Mouse (Mus musculus): Measurements from ENCODE around the gene Srbd1.

The Srbd1 gene

DNA sequence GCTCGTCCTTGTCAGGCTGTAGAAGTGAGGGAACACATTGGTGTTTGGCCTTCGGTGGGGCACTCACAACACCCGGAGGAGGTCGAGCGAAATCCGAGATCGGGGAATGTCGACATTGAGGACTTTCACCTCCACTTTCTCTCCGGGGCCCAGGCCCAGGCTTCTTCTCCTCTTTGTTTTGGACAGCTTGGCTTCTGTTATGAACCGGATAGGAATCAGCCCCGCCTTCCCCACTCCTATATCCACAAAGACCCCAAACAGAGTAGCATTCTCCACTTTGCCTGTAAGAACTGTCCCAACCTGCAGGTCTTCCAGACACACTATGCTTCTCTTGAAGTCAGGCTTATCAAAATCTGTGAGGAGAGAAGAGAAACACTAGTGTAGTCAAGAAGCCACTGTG, 159.8 kb downstream of the Srbd1 start:
- no peak for DNase-seq (ENCODE audit: low spot score)

DNA sequence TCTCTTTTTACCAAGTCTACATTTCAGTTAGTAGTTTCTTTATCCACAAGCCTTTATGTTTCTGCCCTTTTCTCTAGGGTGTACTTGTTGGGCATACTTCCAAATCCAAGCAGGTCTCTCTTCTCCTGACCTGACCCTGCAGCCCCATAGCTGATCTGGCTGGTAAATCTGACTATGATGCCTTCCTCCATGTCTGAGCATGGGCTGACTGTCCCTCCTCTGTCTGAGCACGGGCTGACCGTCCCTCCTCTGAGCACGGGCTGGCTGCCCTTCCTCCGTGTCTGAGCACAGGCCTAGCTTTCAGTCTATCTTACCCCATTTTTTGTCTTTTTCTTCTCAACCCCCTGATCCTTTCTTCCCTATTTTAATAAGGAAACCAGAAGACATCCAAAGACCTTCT, 162.7 kb downstream of the Srbd1 start:
- no peak for DNase-seq (ENCODE audit: low spot score)

DNA sequence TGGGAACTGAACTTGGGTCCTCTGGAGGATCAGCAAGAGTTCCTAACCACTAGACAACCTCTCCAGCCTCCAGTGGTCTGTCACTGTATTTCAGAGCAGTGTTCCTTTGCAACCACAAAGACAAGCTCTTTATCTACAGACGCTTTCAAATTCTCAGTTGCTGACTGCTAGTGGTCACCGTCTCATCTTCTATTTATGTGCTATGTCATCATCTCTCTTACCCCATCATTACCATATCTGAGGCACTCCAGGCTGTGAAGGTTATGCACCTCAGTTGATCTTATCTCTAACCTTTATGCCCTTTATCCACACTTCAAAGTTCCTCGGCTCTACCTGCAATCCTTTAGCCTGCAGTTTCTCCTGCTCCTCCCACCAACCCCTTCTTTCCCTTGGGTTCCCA, 163.1 kb downstream of the Srbd1 start:
- DNase-seq (ENCODE audit: low spot score), result no peak

DNA sequence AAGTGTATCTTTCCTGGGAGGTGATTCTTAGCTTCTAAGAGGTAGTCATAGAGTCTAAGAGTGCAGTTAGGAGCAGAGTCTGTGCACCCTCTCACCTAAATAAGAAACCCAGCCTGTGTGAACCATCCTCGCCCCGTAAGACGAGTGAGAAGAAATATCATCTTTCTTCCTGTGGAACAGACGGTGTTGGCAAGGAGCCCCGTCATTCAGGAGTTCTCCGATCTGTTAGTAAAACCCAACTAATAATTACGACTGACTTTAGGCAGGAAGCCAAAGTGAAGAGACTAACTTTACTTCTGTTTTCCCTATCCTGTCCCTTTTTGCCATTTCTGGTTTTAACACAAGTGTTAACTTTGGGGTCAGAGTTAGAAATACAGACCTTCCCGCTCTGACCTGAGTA, 166.1 kb downstream of the Srbd1 start:
- DNase-seq (ENCODE audit: low spot score), result no peak

DNA sequence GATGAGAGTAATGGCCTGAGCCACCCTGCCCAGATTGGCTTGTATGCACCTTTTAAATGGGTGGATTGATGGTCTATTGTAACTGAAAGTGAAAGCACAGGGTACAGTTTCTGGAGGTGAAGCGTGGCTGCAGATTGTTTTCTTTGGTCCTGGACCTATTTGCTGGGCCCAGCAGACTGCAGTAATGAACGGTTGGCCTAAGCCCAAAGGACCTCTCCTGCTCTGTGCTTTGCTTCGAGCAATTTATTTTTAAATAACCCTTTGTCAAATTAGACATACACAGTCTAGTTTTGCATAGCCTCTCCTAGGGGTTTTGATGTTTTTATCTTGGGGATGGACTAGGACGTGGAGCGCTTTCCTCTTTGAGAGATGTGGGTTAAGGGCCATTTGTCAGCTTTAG, 169.9 kb downstream of the Srbd1 start:
- no peak for DNase-seq (ENCODE audit: low spot score)

DNA sequence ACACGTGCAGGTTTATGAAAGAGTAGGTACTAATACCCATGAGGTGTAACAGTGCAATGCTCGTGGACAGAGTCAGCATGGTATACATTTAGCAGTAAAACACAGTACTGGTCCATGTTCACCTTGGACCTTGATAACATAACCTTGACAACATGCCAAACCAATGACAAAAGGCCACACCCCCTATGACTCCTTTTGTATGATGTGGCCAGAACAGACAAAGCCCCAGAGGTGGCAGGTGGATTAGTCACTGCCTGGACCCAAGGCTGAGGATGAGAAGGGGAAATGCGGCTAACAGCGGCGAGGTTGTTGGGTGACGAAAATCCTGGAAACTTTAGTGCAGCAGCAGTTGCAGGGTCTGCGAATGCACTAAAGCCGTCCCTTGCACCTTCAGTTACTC, 170.4 kb downstream of the Srbd1 start:
- DNase-seq (ENCODE audit: low spot score), result no peak

DNA sequence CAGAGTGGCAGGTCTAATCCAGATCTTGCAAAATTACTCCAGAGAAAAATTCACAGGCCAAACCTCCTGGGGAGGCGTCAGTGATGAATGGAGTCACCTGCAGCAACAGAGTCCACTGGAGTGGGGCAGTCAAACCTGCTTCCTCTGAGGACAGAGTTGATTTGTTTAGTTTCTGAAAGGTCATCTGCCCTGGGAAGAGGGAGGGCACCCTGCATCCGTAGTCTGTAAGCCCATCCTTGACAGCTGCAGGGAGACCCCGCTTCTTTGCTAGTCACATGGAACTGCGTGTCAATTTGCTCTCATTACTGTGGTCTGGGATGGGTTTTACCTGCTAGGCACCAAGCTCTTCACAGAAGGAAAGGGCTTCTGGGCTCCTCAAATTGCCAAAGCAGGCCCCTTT, 173.9 kb downstream of the Srbd1 start:
- DNase-seq (ENCODE audit: low spot score), result no peak

DNA sequence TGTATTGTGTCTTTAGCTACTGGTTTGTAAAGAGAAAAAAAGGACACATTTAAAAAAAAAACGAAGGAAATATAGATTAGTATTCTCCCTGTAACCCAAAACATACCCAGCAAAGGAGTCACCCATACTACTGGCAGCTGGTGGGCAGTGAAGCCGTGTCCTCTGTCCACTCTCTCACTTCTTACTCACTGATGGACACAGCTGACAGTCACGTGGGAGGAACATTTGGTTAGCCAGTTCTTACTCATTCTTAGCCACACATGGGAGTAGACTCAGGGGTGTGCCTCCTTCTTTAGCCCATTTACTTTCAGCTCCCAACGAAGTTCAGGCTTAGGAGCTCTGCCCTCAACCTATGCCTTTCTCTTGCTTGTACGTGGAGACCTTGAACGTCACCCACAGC, 183.3 kb downstream of the Srbd1 start:
- DNase-seq (ENCODE audit: low spot score), result no peak

DNA sequence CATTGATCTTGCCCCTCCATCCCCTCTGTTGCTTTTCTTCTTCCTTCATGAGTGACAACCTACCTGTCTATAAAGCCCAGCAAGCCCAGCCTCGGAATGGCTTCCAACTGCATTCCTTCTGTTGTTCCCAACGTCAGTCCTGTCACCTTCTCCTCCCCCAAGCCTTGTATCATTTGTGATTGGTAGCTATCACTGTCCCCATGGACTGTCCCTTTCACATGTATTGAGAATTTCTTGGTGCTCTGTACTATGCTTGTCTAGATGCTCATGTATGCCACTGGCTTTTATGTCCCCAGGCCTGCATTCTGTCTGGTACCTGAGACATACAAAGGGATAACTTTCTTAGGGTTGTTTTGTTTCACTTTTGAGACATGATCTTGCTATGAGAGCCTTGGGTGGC, 193.2 kb downstream of the Srbd1 start:
- DNase-seq (ENCODE audit: low spot score), result no peak

DNA sequence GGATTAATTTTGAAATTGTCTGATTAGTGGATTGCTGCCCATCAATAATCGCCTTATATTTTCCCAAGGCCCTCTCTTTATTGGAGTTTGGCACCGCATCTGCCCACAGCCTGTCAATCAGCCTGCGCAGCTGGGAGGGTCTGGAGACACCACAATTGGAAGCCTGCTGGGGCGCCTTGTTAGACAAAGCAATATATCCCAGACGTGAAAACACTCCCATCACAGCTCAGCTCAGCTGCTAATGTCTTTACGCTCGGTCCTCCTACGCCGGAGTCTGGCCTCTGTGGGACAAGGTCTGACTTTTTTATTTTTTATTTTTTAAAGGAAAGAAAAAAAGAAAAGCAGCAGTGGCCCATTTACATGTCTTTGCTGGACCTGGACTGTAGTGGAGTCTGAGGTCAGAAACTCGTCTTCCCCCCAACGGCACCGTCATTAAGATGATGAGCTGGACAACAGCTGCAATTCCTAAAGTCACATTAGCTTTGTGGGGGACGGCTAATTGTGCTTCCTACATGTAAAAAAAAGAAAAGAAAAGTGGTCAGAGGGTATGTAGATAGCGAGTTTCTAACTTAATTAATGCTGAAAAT, 195.0 kb downstream of the Srbd1 start:
- no peak for DNase-seq (ENCODE audit: low spot score)

DNA sequence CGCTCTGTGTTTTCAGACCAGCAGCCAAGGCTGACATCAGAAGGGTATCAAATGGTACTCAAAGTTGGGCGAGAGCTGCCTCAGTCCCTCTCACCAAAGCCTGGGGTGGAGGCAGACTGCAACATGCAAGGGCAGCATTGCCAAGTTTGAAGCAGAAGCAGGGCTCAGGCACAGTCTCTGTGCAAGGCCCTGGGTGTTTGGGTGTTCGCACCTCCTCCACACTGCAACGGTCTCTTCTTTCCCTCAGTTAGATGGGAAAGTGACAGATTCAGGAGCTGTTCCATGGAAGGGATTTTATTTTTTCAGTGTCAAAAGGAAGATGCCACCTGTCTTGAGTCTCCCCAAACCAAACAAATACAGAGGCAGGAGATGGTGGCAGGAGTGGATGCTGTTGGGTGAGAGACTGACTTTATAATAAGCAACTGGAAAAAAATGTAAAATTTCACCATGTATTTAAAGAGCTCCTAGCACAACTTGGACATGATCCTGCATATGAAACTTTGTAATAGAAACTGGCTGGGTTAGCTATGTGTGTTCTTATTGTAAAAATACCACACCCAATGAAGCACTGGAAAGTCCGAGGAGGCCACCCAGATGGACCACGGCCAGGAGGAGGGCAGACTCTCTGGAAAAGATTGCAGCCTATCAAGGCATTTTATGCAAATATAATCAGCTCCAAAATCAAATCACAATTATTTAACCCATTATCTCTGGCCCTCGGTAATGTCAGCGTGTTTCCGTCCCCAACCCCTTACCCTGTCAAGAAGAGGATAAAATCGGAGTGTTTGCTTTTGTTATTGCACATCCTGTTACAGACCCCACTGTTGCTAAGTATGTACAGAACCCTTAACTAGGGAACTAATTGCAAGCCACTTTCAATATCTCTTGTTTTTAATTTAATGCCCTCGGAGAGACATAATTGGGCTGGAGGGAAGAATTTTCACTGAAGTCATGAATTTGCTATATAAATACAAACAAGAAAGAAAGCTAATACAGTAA, 195.8 kb downstream of the Srbd1 start:
- no peak for DNase-seq (ENCODE audit: low spot score)

DNA sequence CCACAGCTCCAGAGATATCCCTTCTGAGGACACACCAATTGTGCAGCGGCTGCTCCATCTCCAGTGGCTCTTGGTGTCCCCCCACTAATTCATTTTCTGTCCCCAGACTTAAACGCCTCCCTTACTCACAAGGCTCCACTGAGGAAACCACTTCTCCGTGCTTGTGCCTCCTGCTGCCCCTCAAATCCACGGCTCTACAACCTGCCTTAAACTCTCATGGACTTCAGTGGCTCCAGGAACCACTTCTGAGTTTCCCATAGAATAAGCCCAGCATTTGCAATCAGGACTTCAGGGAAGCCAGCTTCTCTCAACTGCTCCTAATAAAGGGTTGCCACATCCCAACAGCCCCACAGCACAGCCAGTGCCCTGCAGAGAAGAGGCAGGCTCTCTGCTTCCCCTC, 200.2 kb downstream of the Srbd1 start:
- no peak for DNase-seq (ENCODE audit: low spot score)

DNA sequence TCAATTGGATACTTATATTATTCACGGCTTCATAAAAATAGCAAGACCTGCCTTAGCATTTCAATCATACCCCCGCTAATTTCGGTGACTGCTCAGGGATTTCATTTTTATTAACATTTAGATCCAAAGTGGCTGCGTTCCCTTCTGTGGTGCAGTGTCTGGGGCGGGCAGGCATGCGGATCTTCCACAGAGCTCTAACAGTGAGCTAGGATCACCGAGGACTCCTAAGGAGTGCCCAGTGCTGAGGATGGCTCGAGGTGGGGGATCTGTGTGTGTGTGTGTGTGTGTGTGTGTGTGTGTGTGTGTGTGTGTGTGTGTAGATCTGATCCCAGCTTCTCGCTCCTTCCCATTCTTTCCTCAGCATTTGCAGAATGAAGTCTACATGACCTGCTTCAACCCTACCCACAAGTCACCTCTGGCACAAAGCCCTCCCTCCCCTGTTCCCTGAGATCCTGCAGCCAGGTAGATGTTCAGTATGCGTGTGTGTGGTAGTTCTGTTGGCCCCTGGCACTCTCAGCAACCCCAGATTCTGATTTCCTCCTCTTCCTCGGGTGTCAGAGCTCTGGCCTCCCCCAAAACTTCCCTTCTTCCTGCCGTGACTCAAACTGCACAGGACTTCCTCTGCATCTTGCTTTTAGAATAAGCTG, 200.9 kb downstream of the Srbd1 start:
- DNase-seq (ENCODE audit: low spot score), result no peak

DNA sequence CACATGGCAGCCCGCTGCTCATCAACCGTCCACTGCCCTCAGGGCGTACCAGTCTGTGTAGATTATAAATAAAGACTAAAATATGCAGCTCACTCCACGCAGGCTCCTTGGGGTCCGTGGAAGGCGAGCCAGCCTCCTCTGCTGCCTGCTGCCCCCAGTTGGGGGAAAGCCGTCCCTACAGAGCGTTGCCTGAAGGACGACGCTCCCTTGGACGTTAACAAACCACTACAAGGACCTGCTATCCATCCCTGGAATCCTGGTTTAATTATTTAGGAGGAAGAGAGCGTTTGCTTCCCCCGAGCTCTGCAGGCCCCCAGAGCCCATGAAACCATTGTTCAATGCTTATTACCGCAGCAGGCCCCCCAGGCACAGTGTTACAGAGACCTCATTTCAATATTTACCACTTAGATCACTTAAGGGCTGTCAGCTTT, 201.4 kb downstream of the Srbd1 start:
- no peak for DNase-seq (ENCODE audit: low spot score)

DNA sequence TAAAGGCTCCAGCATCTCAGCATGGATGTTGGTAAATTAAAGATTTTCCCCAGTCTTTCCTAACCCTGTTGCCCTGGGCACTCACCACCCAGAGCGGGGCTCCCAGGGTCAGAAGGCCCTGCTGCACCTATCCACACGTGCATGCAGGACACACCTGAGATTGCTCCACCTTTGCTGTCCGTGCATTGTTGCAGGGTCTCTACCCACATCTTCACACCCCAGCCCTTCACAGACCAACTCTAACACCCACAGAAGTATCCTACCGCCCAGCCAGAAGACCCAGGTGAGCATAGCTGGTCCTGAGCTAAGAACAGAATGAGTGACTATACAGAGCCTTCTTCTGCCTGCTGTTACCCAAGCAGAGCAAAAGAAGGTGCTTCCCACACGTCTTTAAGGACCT, 201.9 kb downstream of the Srbd1 start:
- DNase-seq (ENCODE audit: low spot score), result no peak

DNA sequence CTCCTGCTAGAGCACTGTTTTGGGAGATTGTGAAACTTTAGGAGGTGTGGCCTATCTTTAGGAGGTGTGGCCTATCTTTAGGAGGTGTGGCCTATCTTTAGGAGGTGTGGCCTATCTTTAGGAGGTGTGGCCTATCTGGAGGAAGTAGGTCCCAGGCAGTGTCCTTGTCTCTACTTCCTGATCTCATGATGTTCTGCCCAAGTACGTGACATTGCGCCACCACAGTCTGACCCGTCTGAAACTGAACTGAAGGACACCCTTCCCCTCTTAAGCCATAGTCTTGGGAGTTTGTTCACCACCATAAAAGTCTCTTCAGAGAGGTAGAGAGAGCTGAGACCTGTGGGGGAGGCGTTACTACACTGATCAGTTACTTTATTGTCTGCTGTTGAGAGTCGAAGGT, 202.9 kb downstream of the Srbd1 start:
- DNase-seq (ENCODE audit: low spot score), result no peak

DNA sequence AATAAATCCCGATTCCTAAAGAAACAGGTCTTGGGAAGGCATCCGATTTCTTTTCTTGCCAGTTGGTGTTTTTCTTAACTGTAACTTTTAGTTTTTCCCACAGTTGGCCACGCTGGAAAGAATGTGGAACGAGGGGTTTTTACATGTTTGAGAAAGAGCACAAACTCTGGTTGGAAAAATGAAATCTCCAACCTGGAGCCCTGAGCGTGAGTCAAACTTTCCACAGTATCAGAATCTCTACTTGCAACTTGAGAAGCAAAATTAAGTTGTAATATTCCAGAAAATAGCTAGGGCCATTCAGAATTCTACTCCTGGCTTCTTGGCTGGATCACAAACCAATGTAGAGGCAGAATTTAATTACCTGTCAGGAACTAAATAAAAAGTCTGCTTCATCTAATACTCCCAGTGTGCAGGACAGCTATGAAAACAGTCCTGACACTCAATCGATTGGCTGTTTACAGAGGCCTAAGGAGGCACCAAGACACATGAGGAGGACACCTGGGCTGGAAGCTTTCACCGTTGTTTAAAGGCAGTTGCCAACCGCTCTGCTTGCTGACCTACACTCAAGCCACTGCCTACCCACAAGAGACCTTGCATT, 203.7 kb downstream of the Srbd1 start:
- no peak for DNase-seq (ENCODE audit: low spot score)

DNA sequence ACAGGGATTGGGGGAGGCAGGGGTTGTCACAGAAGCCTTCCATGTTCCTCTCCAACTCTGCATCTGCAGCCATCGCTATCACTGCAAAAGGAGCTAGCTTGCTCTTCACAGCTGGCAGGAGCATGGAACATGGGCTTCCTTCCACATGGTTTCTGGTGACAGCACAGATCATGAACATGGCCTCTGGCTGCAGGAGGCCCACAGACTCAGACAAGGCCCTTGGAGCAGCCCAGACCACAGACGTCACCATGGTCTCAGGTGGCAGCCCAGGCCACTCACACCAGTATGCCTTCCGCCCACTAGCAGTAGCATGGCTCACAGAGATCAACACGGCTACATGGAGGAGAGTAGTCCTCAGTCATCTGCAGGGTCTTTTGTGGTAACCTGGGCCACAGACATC, 207.8 kb downstream of the Srbd1 start:
- no peak for DNase-seq (ENCODE audit: low spot score)

DNA sequence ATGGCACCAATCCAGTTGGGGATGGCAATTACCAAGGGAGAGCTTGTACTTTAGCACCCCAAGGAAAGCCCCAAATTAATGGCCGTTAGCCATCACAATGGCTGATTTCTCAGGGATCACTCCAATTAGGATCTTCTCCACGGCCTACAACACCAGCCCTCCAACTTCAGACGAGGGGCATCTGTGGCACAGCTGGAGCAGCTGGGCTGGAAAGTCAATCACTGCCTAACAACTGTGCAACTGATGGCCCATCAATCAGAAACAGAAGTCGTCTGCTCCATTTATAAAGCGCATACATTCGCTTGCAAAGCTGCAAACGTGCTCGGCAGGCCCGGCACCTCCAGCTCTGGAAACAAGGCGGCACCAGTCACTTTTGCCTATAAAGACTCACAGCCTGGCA, 209.7 kb downstream of the Srbd1 start:
- no peak for DNase-seq (ENCODE audit: low spot score)
